Mouse (Mus musculus): ENCODE results near the gene Myo5a. TPM values are rescaled to one million over a fixed set of nuclear protein-coding genes. Genes with fewer than 3 reads are reported as not detected.

The Myo5a gene
- polyA plus RNA-seq, 1 experiment from 2014 or later = 13.1 TPM

- no peak for DNase-seq (ENCODE audit: low spot score)
- Histone ChIP-seq H3K4me1 (replicated peaks; ENCODE audit: control insufficient read depth, insufficient read depth, low read length) (peaks cover 7% of the 10 kb centered on the region; the same call in 1 of the 2 replicates), H3K9ac (ENCODE audit: low read length) (no peak overlapping the region), H3K4me3 (ENCODE audit: low read depth, low read length) (no peak overlapping the region), H3K27me3 (replicated peaks; ENCODE audit: control insufficient read depth, insufficient read depth, low read length) (no peaks in the 10 kb centered on the region), H3K9me3 (ENCODE audit: control insufficient read depth, low read length) (no peaks in the 10 kb centered on the region), H3K27ac (ENCODE audit: low read depth) (no peak overlapping the region), H3K4me2 (ENCODE audit: low read length) (no peak overlapping the region), H3K36me3 (ENCODE audit: control insufficient read depth, insufficient read depth, low read length) (peaks cover 7% of the 10 kb centered on the region; the same call in 1 of the 2 replicates)
- no peak for ATAC-seq (replicated peaks; ENCODE audit: low FRiP score, low TSS enrichment, low read depth)
- WGBS = 80% methylated on average over 4 of the region's 4 CpGs
Observed at GRCm38 (mm10) chr9:75035944-75036343, 34.9 kb upstream of the Myo5a start.

- H3K9me3 ChIP-seq (ENCODE audit: control insufficient read depth, low read length) = no peaks in the 10 kb centered on the region
- H3K27me3 ChIP-seq (replicated peaks; ENCODE audit: control insufficient read depth, insufficient read depth, low read length) = no peaks in the 10 kb centered on the region
- peak within 1 kb of the TSS; percentile 89 for H3K4me3 ChIP-seq (ENCODE audit: low read depth, low read length)
- peaks cover 17% of the 10 kb centered on the region; the same call in 1 of the 2 replicates for H3K36me3 ChIP-seq (ENCODE audit: control insufficient read depth, insufficient read depth, low read length)
- under 1% methylated on average over 64 of the region's 73 CpGs for whole genome bisulfite sequencing
- peak within 1 kb of the TSS; percentile 50 for H3K4me2 ChIP-seq (ENCODE audit: low read length)
- peak; percentile 94 for ATAC-seq (replicated peaks; ENCODE audit: low FRiP score, low TSS enrichment, low read depth)
- peak within 1 kb of the TSS; percentile 91 for H3K9ac ChIP-seq (ENCODE audit: low read length)
- peaks cover 7% of the 10 kb centered on the region; the same call in 1 of the 2 replicates for H3K4me1 ChIP-seq (replicated peaks; ENCODE audit: control insufficient read depth, insufficient read depth, low read length)
- H3K27ac ChIP-seq (ENCODE audit: low read depth) = peak within 1 kb of the TSS; percentile 74
- DNase-seq (ENCODE audit: low spot score) = peak; percentile 87
Observed at GRCm38 (mm10) chr9:75037451-75038356, 33.1 kb upstream of the Myo5a start, which contains the start of gene Arpp19. Gene Arpp19, plus strand, starts transcription at chr9:75037614.

- H3K9ac ChIP-seq (ENCODE audit: low read length) = peak overlapping the region; percentile 91
- H3K27me3 ChIP-seq (replicated peaks; ENCODE audit: control insufficient read depth, insufficient read depth, low read length) = no peaks in the 10 kb centered on the region
- peak overlapping the region; percentile 50 for H3K4me2 ChIP-seq (ENCODE audit: low read length)
- H3K9me3 ChIP-seq (ENCODE audit: control insufficient read depth, low read length) = no peaks in the 10 kb centered on the region
- peak overlapping the region; percentile 74; the same call in 1 of the 2 replicates for H3K27ac ChIP-seq (ENCODE audit: low read depth)
- peaks cover 22% of the 10 kb centered on the region for H3K36me3 ChIP-seq (ENCODE audit: control insufficient read depth, insufficient read depth, low read length)
- peak overlapping the region; percentile 89 for H3K4me3 ChIP-seq (ENCODE audit: low read depth, low read length)
- WGBS = 3% methylated on average over 10 of the region's 10 CpGs
- DNase-seq (ENCODE audit: low spot score) = no peak
- ATAC-seq (replicated peaks; ENCODE audit: low FRiP score, low TSS enrichment, low read depth) = no peak
- H3K4me1 ChIP-seq (replicated peaks; ENCODE audit: control insufficient read depth, insufficient read depth, low read length) = peaks cover 7% of the 10 kb centered on the region; the same call in 1 of the 2 replicates
Observed at GRCm38 (mm10) chr9:75038357-75038688, 32.5 kb upstream of the Myo5a start.

- Histone ChIP-seq H3K27me3 (replicated peaks; ENCODE audit: control insufficient read depth, insufficient read depth, low read length) (no peaks in the 10 kb centered on the region), H3K4me2 (ENCODE audit: low read length) (no peak overlapping the region), H3K9me3 (ENCODE audit: control insufficient read depth, low read length) (no peaks in the 10 kb centered on the region), H3K27ac (ENCODE audit: low read depth) (no peak overlapping the region), H3K4me1 (replicated peaks; ENCODE audit: control insufficient read depth, insufficient read depth, low read length) (peaks cover 7% of the 10 kb centered on the region; the same call in 1 of the 2 replicates), H3K4me3 (ENCODE audit: low read depth, low read length) (no peak overlapping the region), H3K9ac (ENCODE audit: low read length) (no peak overlapping the region), H3K36me3 (ENCODE audit: control insufficient read depth, insufficient read depth, low read length) (peaks cover 33% of the 10 kb centered on the region)
- ATAC-seq (replicated peaks; ENCODE audit: low FRiP score, low TSS enrichment, low read depth) (no peak), DNase-seq (ENCODE audit: low spot score) (no peak)
- WGBS = 82% methylated on average over 2 of the region's 2 CpGs
Observed at GRCm38 (mm10) chr9:75040566-75040965, 30.2 kb upstream of the Myo5a start.

GRCm38 (mm10) chr9:75041840-75042525 is 28.8 kb upstream of the Myo5a start:
- H3K36me3 ChIP-seq (ENCODE audit: control insufficient read depth, insufficient read depth, low read length) = peaks cover 46% of the 10 kb centered on the region
- 82% methylated on average over 2 of the region's 2 CpGs for WGBS
- peaks cover 7% of the 10 kb centered on the region; the same call in 1 of the 2 replicates for H3K4me1 ChIP-seq (replicated peaks; ENCODE audit: control insufficient read depth, insufficient read depth, low read length)
- DNase-seq (ENCODE audit: low spot score) (no peak), ATAC-seq (replicated peaks; ENCODE audit: low FRiP score, low TSS enrichment, low read depth) (no peak)
- H3K27ac ChIP-seq (ENCODE audit: low read depth) = no peak overlapping the region
- H3K4me2 ChIP-seq (ENCODE audit: low read length) = no peak overlapping the region
- H3K9me3 ChIP-seq (ENCODE audit: control insufficient read depth, low read length) = no peaks in the 10 kb centered on the region
- no peaks in the 10 kb centered on the region for H3K27me3 ChIP-seq (replicated peaks; ENCODE audit: control insufficient read depth, insufficient read depth, low read length)
- H3K4me3 ChIP-seq (ENCODE audit: low read depth, low read length) = no peak overlapping the region
- no peak overlapping the region for H3K9ac ChIP-seq (ENCODE audit: low read length)

GRCm38 (mm10) chr9:75043191-75043590 is 27.6 kb upstream of the Myo5a start:
- DNase-seq (ENCODE audit: low spot score) (no peak), ATAC-seq (replicated peaks; ENCODE audit: low FRiP score, low TSS enrichment, low read depth) (no peak)
- WGBS = 93% methylated on average over 2 of the region's 2 CpGs
- Histone ChIP-seq H3K9ac (ENCODE audit: low read length) (no peak overlapping the region), H3K4me3 (ENCODE audit: low read depth, low read length) (no peak overlapping the region), H3K27me3 (replicated peaks; ENCODE audit: control insufficient read depth, insufficient read depth, low read length) (no peaks in the 10 kb centered on the region), H3K27ac (ENCODE audit: low read depth) (no peak overlapping the region), H3K4me1 (replicated peaks; ENCODE audit: control insufficient read depth, insufficient read depth, low read length) (peaks cover 7% of the 10 kb centered on the region; the same call in 1 of the 2 replicates), H3K9me3 (ENCODE audit: control insufficient read depth, low read length) (no peaks in the 10 kb centered on the region), H3K4me2 (ENCODE audit: low read length) (no peak overlapping the region), H3K36me3 (ENCODE audit: control insufficient read depth, insufficient read depth, low read length) (peaks cover 50% of the 10 kb centered on the region)

GRCm38 (mm10) chr9:75047079-75047478 is 23.7 kb upstream of the Myo5a start:
- no peak for ATAC-seq (replicated peaks; ENCODE audit: low FRiP score, low TSS enrichment, low read depth)
- Histone ChIP-seq H3K27me3 (replicated peaks; ENCODE audit: control insufficient read depth, insufficient read depth, low read length) (no peaks in the 10 kb centered on the region), H3K27ac (ENCODE audit: low read depth) (no peak overlapping the region), H3K4me1 (replicated peaks; ENCODE audit: control insufficient read depth, insufficient read depth, low read length) (0 out of 2 replicates have a peak, but pooled peaks cover 2% of the 10 kb centered on the region), H3K9me3 (ENCODE audit: control insufficient read depth, low read length) (no peaks in the 10 kb centered on the region), H3K4me2 (ENCODE audit: low read length) (no peak overlapping the region), H3K4me3 (ENCODE audit: low read depth, low read length) (no peak overlapping the region), H3K9ac (ENCODE audit: low read length) (no peak overlapping the region), H3K36me3 (ENCODE audit: control insufficient read depth, insufficient read depth, low read length) (peaks cover 39% of the 10 kb centered on the region)
- DNase-seq (ENCODE audit: low spot score) = no peak

GRCm38 (mm10) chr9:75049100-75049499 is 21.7 kb upstream of the Myo5a start:
- no peaks in the 10 kb centered on the region for H3K9me3 ChIP-seq (ENCODE audit: control insufficient read depth, low read length)
- 0 out of 2 replicates have a peak, but pooled peaks cover 2% of the 10 kb centered on the region for H3K4me1 ChIP-seq (replicated peaks; ENCODE audit: control insufficient read depth, insufficient read depth, low read length)
- no peak overlapping the region for H3K9ac ChIP-seq (ENCODE audit: low read length)
- H3K4me3 ChIP-seq (ENCODE audit: low read depth, low read length) = no peak overlapping the region
- WGBS = 59% methylated on average over 3 of the region's 3 CpGs
- peaks cover 23% of the 10 kb centered on the region for H3K36me3 ChIP-seq (ENCODE audit: control insufficient read depth, insufficient read depth, low read length)
- DNase-seq (ENCODE audit: low spot score) (no peak), ATAC-seq (replicated peaks; ENCODE audit: low FRiP score, low TSS enrichment, low read depth) (no peak)
- no peak overlapping the region for H3K27ac ChIP-seq (ENCODE audit: low read depth)
- H3K4me2 ChIP-seq (ENCODE audit: low read length) = no peak overlapping the region
- H3K27me3 ChIP-seq (replicated peaks; ENCODE audit: control insufficient read depth, insufficient read depth, low read length) = no peaks in the 10 kb centered on the region
